Mouse (Mus musculus) gastrocnemius, postnatal 36 days (tissue): ENCODE measurements around the gene Cldn3. TPM values are rescaled to one million over a fixed set of nuclear protein-coding genes. Genes with fewer than 3 reads are reported as not detected.

Experiments
- DNase-seq, 2 experiments: peaks; one replicate each; pipeline ENCODE4 v3.0.0; 2022
- intact Hi-C: fragments of 180-260 bp; cut with DNase I; formaldehyde crosslinking; loops from one replicate; pipeline ENCODE4 v1.15.1; 2025
- total RNA-seq, 2 experiments: library from RNA; stranded (reverse); gene quantifications; 2 replicates each; pipeline ENCODE4 v1.2.3; 2021

The Cldn3 gene
- total RNA-seq, 2 experiments from 2014 or later = not detected

- DNase-seq = no peak
- intact Hi-C loops = no loop called here
Observed at GRCm38 (mm10) chr5:134999797-135000196, 13.8 kb downstream of the Cldn3 start.

DNA sequence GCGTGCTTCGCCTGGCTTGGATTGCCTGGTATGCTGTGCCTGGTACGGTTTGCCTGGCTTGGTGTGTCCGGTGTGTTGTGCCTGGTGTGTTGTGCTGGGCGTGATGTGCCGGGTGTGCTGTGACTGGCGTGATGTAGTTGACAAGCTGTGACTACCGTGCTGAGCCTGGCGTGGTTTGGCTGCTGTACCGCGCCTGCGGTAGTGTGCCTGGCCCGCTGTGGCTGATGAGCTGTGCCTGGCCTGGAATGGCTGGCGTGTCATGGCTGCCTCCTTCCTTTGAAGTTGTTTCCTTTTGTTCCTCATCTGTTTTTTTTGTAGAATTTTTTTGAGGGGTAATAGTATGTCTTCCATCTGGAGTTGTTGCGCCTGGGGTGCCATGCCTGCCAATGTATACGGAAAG, 14.7 kb downstream of the Cldn3 start:
- intact Hi-C loops = no loop called here
- no peak for DNase-seq

- DNase-seq = no peak
- intact Hi-C loops = no loop called here
Observed at GRCm38 (mm10) chr5:135001309-135001708, 15.3 kb downstream of the Cldn3 start.

- no peak for DNase-seq
- intact Hi-C loops = no loop called here
Observed at GRCm38 (mm10) chr5:135002151-135002550, 16.1 kb downstream of the Cldn3 start.

DNA sequence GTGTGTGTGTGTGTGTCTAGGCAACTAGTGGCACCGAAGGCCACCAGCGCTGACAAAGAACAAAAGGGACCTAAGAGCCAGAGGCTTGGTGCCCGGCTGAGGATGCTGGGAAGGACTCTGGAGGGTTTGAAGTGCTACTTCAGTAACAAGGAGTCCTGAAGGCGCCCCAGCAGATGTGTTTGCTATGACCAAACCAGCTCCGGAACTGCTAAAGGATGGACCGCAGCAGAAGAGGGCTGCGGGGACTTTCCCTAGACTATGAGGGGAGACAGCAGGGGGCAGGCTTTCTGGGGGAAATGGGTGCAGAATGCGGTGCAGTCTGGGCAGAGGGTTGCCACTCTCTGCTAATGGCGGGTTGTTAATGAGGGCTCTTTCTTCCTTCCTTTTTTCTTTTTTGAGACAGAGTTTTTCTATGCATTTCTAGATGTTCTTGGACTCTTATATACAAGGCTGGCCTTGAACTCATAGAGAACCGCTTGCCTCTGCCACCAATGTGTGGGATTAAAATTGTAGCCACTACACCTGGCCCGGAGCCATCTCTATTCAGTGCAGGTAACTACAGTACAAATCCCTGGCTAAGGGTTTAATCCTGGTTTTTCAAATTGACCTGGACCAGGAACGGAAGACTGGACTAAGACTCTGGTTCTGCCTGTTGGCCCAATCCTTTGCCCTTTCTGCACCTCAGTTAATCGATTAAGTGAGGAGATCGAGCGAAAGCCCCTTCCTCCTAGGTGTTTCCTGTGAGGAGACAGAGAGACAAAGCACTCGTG, 22.0 kb downstream of the Cldn3 start:
- DNase-seq = no peak
- intact Hi-C loops = no loop called here

DNA sequence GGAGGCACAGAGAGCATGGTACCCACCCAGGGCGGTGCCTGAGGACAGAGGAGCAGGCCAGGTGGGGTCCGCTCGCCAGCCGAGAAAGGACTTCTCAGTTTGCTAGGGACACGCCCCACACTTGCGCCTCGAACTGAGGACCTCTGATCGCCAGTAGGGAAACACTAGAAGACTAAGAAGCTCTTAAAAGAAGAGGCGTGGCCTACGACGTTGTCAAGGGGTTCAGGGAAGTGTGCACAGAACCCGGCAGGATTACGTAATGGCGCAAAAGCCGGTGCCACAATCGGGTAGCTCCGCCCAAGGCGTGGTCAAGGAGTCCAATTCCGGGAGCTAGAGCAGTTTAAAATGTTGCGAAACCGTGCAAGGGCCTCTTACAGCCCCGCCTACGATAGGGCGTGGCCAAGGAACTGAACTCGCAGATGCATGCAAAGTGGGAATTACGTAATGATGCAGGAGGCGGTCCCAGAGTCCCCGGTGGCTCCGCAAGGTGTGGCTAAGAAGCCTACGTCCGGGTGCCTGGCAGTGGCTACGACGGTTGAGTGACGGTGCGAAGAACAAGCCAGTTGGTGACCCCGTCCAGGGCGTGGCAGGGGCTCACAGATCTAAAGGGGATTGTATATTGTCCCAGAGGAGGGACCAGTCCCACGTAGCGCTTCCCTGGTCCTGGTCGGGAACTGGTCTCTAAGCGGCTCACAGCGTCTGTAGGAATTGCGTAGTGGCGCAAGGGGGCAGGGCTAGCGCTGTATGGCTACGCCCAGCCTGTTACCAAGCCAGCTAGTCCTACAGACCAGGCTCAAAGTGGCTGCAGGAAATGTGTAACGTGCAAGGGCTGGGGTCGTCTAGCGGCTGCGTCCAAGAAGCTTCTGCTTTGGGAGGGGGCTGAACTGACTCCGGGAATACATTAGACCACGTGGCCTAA, 22.9 kb downstream of the Cldn3 start, which contains the start of gene Abhd11:
TSS of gene Abhd11 (plus strand) at position 482 of the 919 bp plus-strand sequence.
- DNase-seq = peak; percentile 95 to 98
- intact Hi-C loops = no loop called here

DNA sequence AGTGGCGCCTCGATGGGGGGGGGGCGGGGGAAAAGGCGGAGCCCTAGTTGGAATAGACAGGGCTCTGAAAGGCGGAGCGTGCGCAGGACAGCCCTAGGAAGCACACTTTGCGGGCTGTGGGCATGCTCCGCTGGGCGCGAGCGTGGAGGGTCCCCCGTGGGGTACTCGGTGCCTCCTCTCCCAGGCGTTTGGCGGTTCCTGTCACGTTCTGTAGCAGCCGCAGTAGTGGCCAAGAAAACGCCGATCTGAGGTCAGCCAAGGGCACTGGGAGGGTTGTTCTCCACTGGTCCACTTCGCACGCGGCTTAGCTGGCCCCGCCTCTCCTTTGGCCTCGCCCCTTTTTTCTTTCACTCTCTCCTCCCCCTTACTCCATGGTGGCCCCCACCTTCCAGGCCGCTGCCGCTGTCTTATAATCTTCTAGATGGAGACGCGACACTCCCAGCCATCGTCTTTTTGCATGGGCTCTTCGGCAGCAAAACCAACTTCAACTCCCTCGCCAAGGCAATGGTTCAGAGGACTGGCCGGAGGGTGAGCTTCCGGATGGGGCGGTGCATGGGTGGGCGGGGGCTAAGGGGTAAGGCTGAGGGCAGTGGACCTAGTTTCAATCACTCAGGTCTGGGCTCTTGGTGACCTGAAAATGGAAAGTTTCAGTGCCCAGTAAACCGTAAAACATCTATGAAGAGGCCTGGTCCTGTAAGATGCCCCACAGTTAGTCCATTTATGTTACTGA, 23.7 kb downstream of the Cldn3 start:
- intact Hi-C loops = loop anchor here (5.0 to 10.0 kb wide), 2 partner anchors 183 to 275 kb away; no protein-coding TSS in a partner anchor

GRCm38 (mm10) chr5:135010320-135010709, 24.3 kb downstream of the Cldn3 start:
- intact Hi-C loops = loop anchor here (5.0 to 10.0 kb wide), 2 partner anchors 182 to 274 kb away; no protein-coding TSS in a partner anchor

More for the DNA sequence above, 23.7 kb downstream of the Cldn3 start:
- peak; percentile 79 to 93 for DNase-seq

DNA sequence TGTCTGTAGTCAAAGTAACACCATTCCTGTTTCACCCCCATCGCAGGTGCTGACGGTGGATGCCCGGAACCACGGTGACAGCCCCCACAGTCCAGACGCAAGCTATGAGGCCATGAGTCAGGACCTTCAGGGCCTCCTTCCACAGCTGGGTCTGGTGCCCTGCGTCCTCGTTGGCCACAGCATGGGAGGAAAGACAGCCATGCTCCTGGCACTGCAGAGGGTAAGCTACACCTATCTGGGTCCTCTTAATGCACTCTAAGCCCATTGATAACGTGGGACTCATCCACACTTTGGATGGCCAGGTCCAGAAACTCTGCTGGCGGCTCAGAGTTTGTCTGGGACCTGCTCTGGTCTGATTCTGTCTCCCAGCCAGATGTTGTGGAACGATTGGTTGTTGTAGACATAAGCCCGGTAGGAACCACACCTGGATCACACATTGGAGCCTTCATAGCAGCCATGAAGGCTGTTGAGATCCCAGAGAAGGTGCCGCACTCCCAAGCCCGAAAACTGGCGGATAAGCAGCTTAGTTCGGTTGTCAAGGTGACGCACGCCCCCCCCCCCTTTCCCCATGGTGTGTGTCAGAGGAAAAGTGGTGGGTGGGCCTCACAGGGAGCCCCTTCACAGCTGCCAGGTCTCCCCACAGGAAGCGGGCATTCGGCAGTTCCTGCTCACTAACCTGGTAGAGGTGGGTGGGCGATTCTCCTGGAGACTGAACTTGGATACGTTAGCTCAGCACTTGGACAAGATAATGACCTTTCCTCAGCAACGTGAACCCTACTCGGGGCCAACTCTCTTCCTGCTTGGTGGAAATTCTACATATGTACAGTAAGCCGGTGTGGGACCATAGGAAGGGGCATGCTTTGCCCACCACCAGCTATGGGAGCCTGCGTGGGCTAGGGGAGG, 25.1 kb downstream of the Cldn3 start:
- intact Hi-C loops = loop anchor here (5.0 to 10.0 kb wide), 2 partner anchors 181 to 274 kb away; no protein-coding TSS in a partner anchor
- no peak for DNase-seq

More at GRCm38 (mm10) chr5:135010320-135010709, 24.3 kb downstream of the Cldn3 start:
- DNase-seq = no peak

GRCm38 (mm10) chr5:135011809-135012613, 26.0 kb downstream of the Cldn3 start:
- DNase-seq = no peak

GRCm38 (mm10) chr5:135012671-135013441, 26.8 kb downstream of the Cldn3 start:
- intact Hi-C loops = loop anchor here (5.0 to 10.0 kb wide), 2 partner anchors 179 to 272 kb away; no protein-coding TSS in a partner anchor
- DNase-seq = peak; percentile 77

More at GRCm38 (mm10) chr5:135011809-135012613, 26.0 kb downstream of the Cldn3 start:
- intact Hi-C loops = loop anchor here (5.0 to 10.0 kb wide), 2 partner anchors 180 to 273 kb away; no protein-coding TSS in a partner anchor

GRCm38 (mm10) chr5:135015497-135015896, 29.5 kb downstream of the Cldn3 start:
- DNase-seq = peak; percentile 80 to 87
- intact Hi-C loops = loop anchor here (5.0 to 10.0 kb wide), 2 partner anchors 87 to 269 kb away; no protein-coding TSS in a partner anchor

DNA sequence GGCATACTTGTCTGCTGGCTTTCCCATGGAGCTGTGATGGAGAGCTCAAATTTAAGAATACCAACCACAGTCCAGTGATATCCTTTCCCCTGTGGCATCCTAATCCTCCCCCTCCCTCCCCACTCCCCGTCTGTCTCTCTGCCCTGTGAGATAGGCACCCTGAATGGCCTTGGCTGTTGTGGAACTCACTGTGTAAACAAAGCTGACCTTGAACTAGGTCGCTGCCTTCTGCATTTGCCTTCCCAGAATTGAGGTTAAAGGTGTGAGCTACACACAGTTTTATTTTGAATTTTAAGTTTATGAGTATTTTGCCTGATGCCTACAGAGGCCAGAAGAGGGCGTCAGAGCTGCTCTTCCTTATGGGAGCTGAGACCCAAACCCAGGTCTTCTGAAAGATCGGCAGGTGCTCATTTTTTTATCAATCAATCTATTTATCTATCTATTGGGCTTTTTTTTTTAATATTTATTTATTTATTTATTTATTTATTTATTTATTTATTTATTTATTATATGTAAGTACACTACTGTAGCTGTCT, 30.3 kb downstream of the Cldn3 start:
- no peak for DNase-seq
- intact Hi-C loops = loop anchor here (5.0 to 10.0 kb wide), 2 partner anchors 86 to 269 kb away; no protein-coding TSS in a partner anchor

DNA sequence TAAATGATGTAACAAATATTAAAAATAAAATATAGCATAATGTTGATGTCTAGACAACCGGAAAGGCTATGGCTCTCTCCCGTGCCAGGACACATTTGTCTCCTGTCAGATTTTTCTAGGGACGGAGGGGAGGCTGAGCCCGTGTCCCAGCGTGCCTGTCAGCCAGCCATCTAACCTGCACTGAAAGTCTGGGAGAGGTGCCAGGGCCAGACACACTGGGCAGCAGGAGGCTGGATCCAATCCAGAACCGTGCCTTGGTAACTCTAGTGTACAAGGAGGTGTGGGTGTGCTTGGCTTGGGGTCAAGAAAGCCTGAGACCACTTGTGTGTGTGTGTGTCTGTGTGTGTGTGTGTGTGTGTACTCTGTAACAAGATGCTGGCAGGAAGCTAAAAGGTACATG, 35.8 kb downstream of the Cldn3 start:
- DNase-seq = no peak
- intact Hi-C loops = loop anchor here (5.0 kb wide), 1 partner anchor 50 kb away; no protein-coding TSS in a partner anchor

GRCm38 (mm10) chr5:135023344-135024173, 37.5 kb downstream of the Cldn3 start, which contains the start of gene Stx1a:
Stx1a (plus strand) TSS chr5:135023482.
- intact Hi-C loops = loop anchor here (5.0 kb wide), 1 partner anchor 49 kb away; no protein-coding TSS in a partner anchor
- DNase-seq = peak; percentile 79 to 83
